Mouse (Mus musculus): ENCODE measurements around the gene Pds5a.
"Not testable (repeated sequence)": the region's sequence is repeated elsewhere in the genome, so short reads cannot be mapped to it uniquely, and the experiment has no call there.

Gene Pds5a

GRCm38 (mm10) chr5:65696821-65697485, 1.1 kb downstream of the Pds5a start:
- in situ Hi-C loops (cut with MboI) = no loop called here

- in situ Hi-C loops (cut with MboI) = not testable (repeated sequence)
These were observed 4.0 kb downstream of the Pds5a start for GRCm38 (mm10) chr5:65694076-65694475.

GRCm38 (mm10) chr5:65693018-65693417, 5.1 kb downstream of the Pds5a start:
- in situ Hi-C loops (cut with MboI) = no loop called here

GRCm38 (mm10) chr5:65688806-65689205, 9.3 kb downstream of the Pds5a start:
- in situ Hi-C loops (cut with MboI) = no loop called here

- in situ Hi-C loops (cut with MboI) = no loop called here
These were observed 11.3 kb downstream of the Pds5a start for GRCm38 (mm10) chr5:65686806-65687205.

GRCm38 (mm10) chr5:65678826-65679225, 19.2 kb downstream of the Pds5a start:
- in situ Hi-C loops (cut with MboI) = no loop called here

GRCm38 (mm10) chr5:65672162-65672561, 25.9 kb downstream of the Pds5a start:
- in situ Hi-C loops (cut with MboI) = no loop called here

GRCm38 (mm10) chr5:65667644-65668043, 30.4 kb downstream of the Pds5a start:
- in situ Hi-C loops (cut with MboI) = no loop called here

GRCm38 (mm10) chr5:65665370-65665769, 32.7 kb downstream of the Pds5a start:
- in situ Hi-C loops (cut with MboI) = no loop called here

GRCm38 (mm10) chr5:65661958-65662357, 36.1 kb downstream of the Pds5a start:
- in situ Hi-C loops (cut with MboI) = no loop called here

- in situ Hi-C loops (cut with MboI) = no loop called here
These were observed 44.3 kb downstream of the Pds5a start for GRCm38 (mm10) chr5:65653786-65654185.

GRCm38 (mm10) chr5:65638896-65639295, 59.2 kb downstream of the Pds5a start:
- in situ Hi-C loops (cut with MboI) = no loop called here

GRCm38 (mm10) chr5:65624340-65624739, 73.7 kb downstream of the Pds5a start:
- in situ Hi-C loops (cut with MboI) = no loop called here

GRCm38 (mm10) chr5:65613152-65613924, 84.7 kb downstream of the Pds5a start:
- in situ Hi-C loops (cut with MboI) = no loop called here

GRCm38 (mm10) chr5:65610541-65610940, 87.5 kb downstream of the Pds5a start:
- in situ Hi-C loops (cut with MboI) = no loop called here

GRCm38 (mm10) chr5:65609769-65610168, 88.3 kb downstream of the Pds5a start:
- in situ Hi-C loops (cut with MboI) = no loop called here

- in situ Hi-C loops (cut with MboI) = no loop called here
These were observed 91.3 kb downstream of the Pds5a start for GRCm38 (mm10) chr5:65606820-65607219.

GRCm38 (mm10) chr5:65599681-65600080, 98.4 kb downstream of the Pds5a start:
- in situ Hi-C loops (cut with MboI) = no loop called here

- in situ Hi-C loops (cut with MboI) = no loop called here
These were observed 105.7 kb downstream of the Pds5a start for GRCm38 (mm10) chr5:65592421-65592820.

- in situ Hi-C loops (cut with MboI) = no loop called here
These were observed 107.9 kb downstream of the Pds5a start for GRCm38 (mm10) chr5:65590199-65590598.

- in situ Hi-C loops (cut with MboI) = no loop called here
These were observed 111.8 kb downstream of the Pds5a start for GRCm38 (mm10) chr5:65586291-65586690.

- in situ Hi-C loops (cut with MboI) = no loop called here
These were observed 119.5 kb downstream of the Pds5a start for GRCm38 (mm10) chr5:65578545-65578944.

GRCm38 (mm10) chr5:65575896-65576295, 122.2 kb downstream of the Pds5a start:
- in situ Hi-C loops (cut with MboI) = no loop called here
